Mouse (Mus musculus): ENCODE results near the gene Tbc1d8.

DNA sequence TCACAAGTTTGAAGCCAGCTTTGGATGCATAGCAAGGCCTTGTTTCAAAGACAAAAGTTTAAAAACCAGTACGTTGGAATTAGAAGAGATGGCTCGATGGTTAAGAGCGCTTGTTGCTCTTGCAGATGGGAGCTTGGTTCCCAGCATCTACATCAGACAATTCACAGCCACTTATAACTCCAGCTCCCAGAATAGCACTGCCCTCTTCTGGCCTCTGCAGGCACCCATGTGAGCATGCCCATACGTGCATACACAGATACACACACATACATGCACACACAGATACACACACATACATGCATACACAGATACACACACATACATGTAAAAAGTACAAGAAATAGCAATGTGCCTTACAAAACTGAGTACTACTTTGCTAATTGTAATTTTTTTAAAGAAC lies 18.4 kb upstream of the Tbc1d8 start:
- no peak for TF ChIP-seq POLR2A (IDR thresholded peaks at IDR 0.05; ENCODE audit: insufficient read depth, low read depth, low read length)
- no peak for TF ChIP-seq CTCF (IDR thresholded peaks at IDR 0.05)

Data from heart, adult 2 months (tissue).